Mouse (Mus musculus) cerebellum, adult 11 months (tissue): ENCODE results near the gene Mme.

ENCODE experiments used
- DNase-seq: peaks from one replicate; pipeline ENCODE4 v3.0.0; 2022

Mme gene

GRCm38 (mm10) chr3:63241099-63241587, at the start of gene Mme:
TSS of gene Mme (plus strand) at chr3:63241537.
- DNase-seq: no peak

GRCm38 (mm10) chr3:63196565-63196964, 44.8 kb upstream of the Mme start:
- DNase-seq: no peak

GRCm38 (mm10) chr3:63198026-63198425, 43.3 kb upstream of the Mme start:
- DNase-seq: no peak

- DNase-seq: no peak
Observed at GRCm38 (mm10) chr3:63221867-63222591, 19.3 kb upstream of the Mme start.

GRCm38 (mm10) chr3:63223676-63224075, 17.7 kb upstream of the Mme start:
- no peak for DNase-seq

GRCm38 (mm10) chr3:63235957-63236356, 5.4 kb upstream of the Mme start:
- no peak for DNase-seq

- DNase-seq: no peak
Observed at GRCm38 (mm10) chr3:63243721-63244120, 2.4 kb downstream of the Mme start.

- no peak for DNase-seq
Observed at GRCm38 (mm10) chr3:63272091-63272490, 30.8 kb downstream of the Mme start.

- DNase-seq: no peak
Observed at GRCm38 (mm10) chr3:63294316-63294715, 53.0 kb downstream of the Mme start.

GRCm38 (mm10) chr3:63294791-63295190, 53.5 kb downstream of the Mme start:
- DNase-seq: no peak

- DNase-seq: no peak
Observed at GRCm38 (mm10) chr3:63295237-63295636, 53.9 kb downstream of the Mme start.

- DNase-seq: no peak
Observed at GRCm38 (mm10) chr3:63295657-63296231, 54.4 kb downstream of the Mme start.

- no peak for DNase-seq
Observed at GRCm38 (mm10) chr3:63296411-63296810, 55.1 kb downstream of the Mme start.

GRCm38 (mm10) chr3:63297787-63298186, 56.5 kb downstream of the Mme start:
- DNase-seq: no peak

- DNase-seq: no peak
Observed at GRCm38 (mm10) chr3:63315211-63315760, 73.9 kb downstream of the Mme start.

- DNase-seq: no peak
Observed at GRCm38 (mm10) chr3:63317496-63317895, 76.2 kb downstream of the Mme start.

- DNase-seq: no peak
Observed at GRCm38 (mm10) chr3:63325615-63326014, 84.3 kb downstream of the Mme start.

GRCm38 (mm10) chr3:63340110-63340509, 98.8 kb downstream of the Mme start:
- DNase-seq: no peak

- DNase-seq: no peak
Observed at GRCm38 (mm10) chr3:63340546-63340945, 99.2 kb downstream of the Mme start.

- no peak for DNase-seq
Observed at GRCm38 (mm10) chr3:63341481-63341880, 100.1 kb downstream of the Mme start.

GRCm38 (mm10) chr3:63344998-63345397, 103.7 kb downstream of the Mme start:
- no peak for DNase-seq

GRCm38 (mm10) chr3:63348893-63349426, 107.6 kb downstream of the Mme start:
- no peak for DNase-seq

GRCm38 (mm10) chr3:63350242-63350641, 108.9 kb downstream of the Mme start:
- no peak for DNase-seq

- DNase-seq: no peak
Observed at GRCm38 (mm10) chr3:63350704-63351103, 109.4 kb downstream of the Mme start.
